Mouse (Mus musculus): Measurements from ENCODE around the gene Tmtc2.

- TF ChIP-seq CHD2 (IDR thresholded peaks at IDR 0.05; ENCODE audit: low read depth, low read length) (no peak), ZC3H11A (IDR thresholded peaks at IDR 0.05; ENCODE audit: borderline replicate concordance, low read depth, low read length) (no peak), ZNF384 (IDR thresholded peaks at IDR 0.05; ENCODE audit: low read depth, low read length) (no peak), MAFK (IDR thresholded peaks at IDR 0.05; ENCODE audit: insufficient read depth, low read depth, low read length) (no peak)
These were observed 192.5 kb downstream of the Tmtc2 start for GRCm38 (mm10) chr10:105381705-105382104.

Measured in ES-E14 (cell line).